Mouse (Mus musculus): Measurements from ENCODE around the gene Zc3h13.

Gene Zc3h13

GRCm38 (mm10) chr14:75323354-75323753, 39.2 kb downstream of the Zc3h13 start:
- DNase-seq (ENCODE audit: low spot score) = no peak

- no peak for DNase-seq (ENCODE audit: low spot score)
These were observed 43.9 kb downstream of the Zc3h13 start for GRCm38 (mm10) chr14:75328062-75328461.

DNA sequence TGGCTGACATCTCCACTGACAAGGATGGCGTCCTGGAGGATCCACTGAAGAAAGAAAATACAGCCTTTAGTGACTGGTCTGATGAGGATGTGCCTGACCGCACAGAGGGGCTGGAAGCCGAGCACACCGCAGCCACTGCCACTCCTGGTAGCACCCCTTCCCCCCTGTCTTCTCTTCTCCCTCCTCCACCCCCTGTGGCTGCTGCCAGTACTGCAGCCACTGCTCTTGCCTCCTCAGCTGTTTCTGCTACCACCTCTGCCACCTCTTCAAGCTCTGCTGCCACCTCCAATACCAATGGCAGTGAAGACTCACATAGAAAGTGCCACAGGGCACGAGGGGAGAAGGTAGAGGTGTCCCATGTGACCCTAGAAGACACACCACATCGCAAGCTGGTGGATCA, 46.4 kb downstream of the Zc3h13 start:
- DNase-seq (ENCODE audit: low spot score) = no peak

GRCm38 (mm10) chr14:75334321-75334720, 50.1 kb downstream of the Zc3h13 start:
- DNase-seq (ENCODE audit: low spot score) = no peak

GRCm38 (mm10) chr14:75337884-75338283, 53.7 kb downstream of the Zc3h13 start:
- no peak for DNase-seq (ENCODE audit: low spot score)

- no peak for DNase-seq (ENCODE audit: low spot score)
These were observed 61.9 kb downstream of the Zc3h13 start for GRCm38 (mm10) chr14:75346041-75346440.

- no peak for DNase-seq (ENCODE audit: low spot score)
These were observed 67.5 kb downstream of the Zc3h13 start for GRCm38 (mm10) chr14:75351626-75352025.

DNA sequence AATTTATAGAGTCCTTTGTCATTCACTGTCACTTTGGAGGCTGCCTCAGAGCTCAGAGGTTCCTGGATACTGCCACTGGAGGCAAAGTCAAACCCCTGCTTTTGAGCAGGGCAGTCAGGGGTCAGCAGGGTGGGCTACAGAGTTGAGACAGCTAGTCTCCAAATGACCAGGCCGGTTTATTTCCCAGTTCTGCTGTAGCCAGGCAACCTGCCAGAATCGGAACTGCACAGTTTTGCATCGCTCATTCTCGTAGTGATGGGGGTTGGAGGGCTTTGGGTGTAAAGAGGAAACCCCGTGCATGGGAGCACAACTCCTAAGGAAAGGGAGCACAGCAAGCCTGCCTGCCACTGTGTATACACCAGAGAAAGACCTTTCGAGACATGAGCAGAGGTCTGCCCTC, 79.1 kb downstream of the Zc3h13 start:
- DNase-seq (ENCODE audit: low spot score) = no peak

- DNase-seq (ENCODE audit: low spot score) = no peak
These were observed 81.3 kb downstream of the Zc3h13 start for GRCm38 (mm10) chr14:75365301-75366035.

DNA sequence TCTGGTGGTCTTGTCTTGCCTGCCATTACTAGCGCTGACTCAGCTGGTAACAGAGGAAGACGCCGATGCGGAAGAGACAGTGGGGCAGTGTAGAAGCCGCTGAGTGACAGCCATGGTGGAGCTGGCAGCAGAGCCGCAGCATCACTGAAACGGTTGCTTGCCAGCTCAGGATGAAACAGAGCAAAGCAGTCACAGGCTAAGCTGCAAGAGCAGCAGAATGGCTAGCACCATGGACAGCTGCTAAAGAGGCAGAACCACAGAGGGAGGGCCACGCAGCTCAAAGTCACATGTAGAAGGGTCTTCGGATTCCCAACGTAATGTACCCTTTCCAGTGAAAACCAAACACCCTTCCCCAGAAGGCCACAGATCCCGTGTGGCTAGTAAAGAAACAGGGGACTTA, 82.6 kb downstream of the Zc3h13 start:
- DNase-seq (ENCODE audit: low spot score) = no peak

DNA sequence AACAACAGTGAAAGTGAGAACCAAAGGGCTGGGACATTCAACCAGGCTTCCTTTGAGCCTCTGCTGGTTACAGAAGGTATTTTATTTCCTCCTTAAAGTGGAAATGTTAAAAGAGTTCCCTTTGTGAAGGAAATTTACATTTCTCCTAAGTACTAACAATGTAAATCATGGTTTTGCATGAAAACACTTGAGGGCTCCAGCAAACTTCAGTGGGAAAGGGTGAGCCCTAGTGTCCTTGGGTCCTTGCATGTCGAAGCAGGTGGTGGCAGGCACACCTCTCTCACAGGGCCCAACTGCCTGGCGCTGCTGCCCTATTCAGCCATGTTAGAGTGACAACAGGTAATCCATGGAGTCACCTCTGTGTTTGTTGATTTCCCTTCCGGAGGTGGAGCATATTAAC, 83.3 kb downstream of the Zc3h13 start:
- no peak for DNase-seq (ENCODE audit: low spot score)

- peak; percentile 21 for DNase-seq (ENCODE audit: low spot score)
These were observed 85.7 kb downstream of the Zc3h13 start for GRCm38 (mm10) chr14:75369880-75370279.

- DNase-seq (ENCODE audit: low spot score) = peak; percentile 13
These were observed 90.9 kb downstream of the Zc3h13 start for GRCm38 (mm10) chr14:75375006-75375598.

DNA sequence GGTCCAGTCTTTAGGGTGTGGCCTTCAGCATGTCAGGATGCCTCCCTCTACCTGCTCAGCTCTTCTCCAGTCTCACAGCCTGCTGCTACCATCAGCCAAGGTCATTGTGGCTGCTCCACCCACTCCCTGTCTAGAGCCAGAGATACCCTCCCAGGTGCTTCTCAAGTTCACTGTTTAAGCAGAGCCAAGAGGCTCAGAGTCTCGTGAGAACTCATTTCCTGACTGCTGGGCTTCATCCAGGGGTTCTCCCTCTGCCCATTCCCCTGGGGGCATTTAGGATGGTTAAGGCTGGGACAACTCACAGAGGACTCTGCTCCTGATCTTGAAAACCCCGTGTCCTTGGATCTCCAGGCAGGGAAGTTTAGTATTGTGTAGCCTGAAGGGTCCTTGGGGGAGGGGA, 92.1 kb downstream of the Zc3h13 start:
- no peak for DNase-seq (ENCODE audit: low spot score)

- DNase-seq (ENCODE audit: low spot score) = no peak
These were observed 93.4 kb downstream of the Zc3h13 start for GRCm38 (mm10) chr14:75377612-75378011.
